Mouse (Mus musculus): Measurements from ENCODE around the gene Lrrfip1. TPM values are rescaled to one million over a fixed set of nuclear protein-coding genes. Genes with fewer than 3 reads are reported as not detected.

The Lrrfip1 gene
- total and polyA plus RNA-seq, 2 experiments from 2014 or later: 52.4 to 62.0 TPM

- H3K4me1 ChIP-seq (ENCODE audit: insufficient read depth): no peaks in the 10 kb centered on the region; the same call in 1 of the 2 replicates
- H3K27ac ChIP-seq (ENCODE audit: low read depth, low read length): no peak overlapping the region
- no peaks in the 10 kb centered on the region for H3K27me3 ChIP-seq (ENCODE audit: insufficient read depth, low read length)
- H3K4me3 ChIP-seq (ENCODE audit: low read depth, low read length): no peak overlapping the region
- peak; percentile 40; the same call in 1 of the 2 replicates for ATAC-seq
- H3K9ac ChIP-seq: no peak overlapping the region
- no peak overlapping the region for H3K4me2 ChIP-seq (ENCODE audit: low read depth)
- no peak for TF ChIP-seq CTCF (IDR thresholded peaks at IDR 0.05; ENCODE audit: low read depth)
- no peaks in the 10 kb centered on the region for H3K36me3 ChIP-seq (ENCODE audit: insufficient read depth)
- H3K9me3 ChIP-seq (ENCODE audit: low read length): no peaks in the 10 kb centered on the region
- WGBS: 52% methylated on average over 5 of the region's 5 CpGs
- DNase-seq: peak; percentile 25
Measured at GRCm38 (mm10) chr1:91043191-91043590, 44.7 kb downstream of the Lrrfip1 start.

- no peak for TF ChIP-seq CTCF (IDR thresholded peaks at IDR 0.05; ENCODE audit: low read depth)
- no peaks in the 10 kb centered on the region for H3K9me3 ChIP-seq (ENCODE audit: low read length)
- ATAC-seq: no peak
- H3K4me1 ChIP-seq (ENCODE audit: insufficient read depth): no peaks in the 10 kb centered on the region; the same call in 1 of the 2 replicates
- H3K27ac ChIP-seq (ENCODE audit: low read depth, low read length): no peak overlapping the region
- DNase-seq: no peak
- H3K9ac ChIP-seq: no peak overlapping the region
- H3K4me3 ChIP-seq (ENCODE audit: low read depth, low read length): no peak overlapping the region
- H3K27me3 ChIP-seq (ENCODE audit: insufficient read depth, low read length): no peaks in the 10 kb centered on the region
- 95% methylated on average over 10 of the region's 10 CpGs for WGBS
- no peaks in the 10 kb centered on the region for H3K36me3 ChIP-seq (ENCODE audit: insufficient read depth)
- H3K4me2 ChIP-seq (ENCODE audit: low read depth): no peak overlapping the region
Measured at GRCm38 (mm10) chr1:91044176-91044575, 45.6 kb downstream of the Lrrfip1 start.

GRCm38 (mm10) chr1:91044648-91045047, 46.1 kb downstream of the Lrrfip1 start:
- Histone ChIP-seq H3K4me1 (ENCODE audit: insufficient read depth) (no peaks in the 10 kb centered on the region; the same call in 1 of the 2 replicates), H3K9me3 (ENCODE audit: low read length) (no peaks in the 10 kb centered on the region), H3K4me2 (ENCODE audit: low read depth) (no peak overlapping the region), H3K9ac (no peak overlapping the region), H3K4me3 (ENCODE audit: low read depth, low read length) (no peak overlapping the region), H3K27ac (ENCODE audit: low read depth, low read length) (no peak overlapping the region), H3K27me3 (ENCODE audit: insufficient read depth, low read length) (no peaks in the 10 kb centered on the region), H3K36me3 (ENCODE audit: insufficient read depth) (no peaks in the 10 kb centered on the region)
- TF ChIP-seq CTCF (IDR thresholded peaks at IDR 0.05; ENCODE audit: low read depth): no peak
- ATAC-seq: no peak
- WGBS: 65% methylated on average over 3 of the region's 3 CpGs
- DNase-seq: no peak

- no peak overlapping the region for H3K9ac ChIP-seq
- no peak overlapping the region for H3K27ac ChIP-seq (ENCODE audit: low read depth, low read length)
- H3K9me3 ChIP-seq (ENCODE audit: low read length): no peaks in the 10 kb centered on the region
- H3K4me1 ChIP-seq (ENCODE audit: insufficient read depth): no peaks in the 10 kb centered on the region; the same call in 1 of the 2 replicates
- no peaks in the 10 kb centered on the region for H3K27me3 ChIP-seq (ENCODE audit: insufficient read depth, low read length)
- 65% methylated on average over 5 of the region's 5 CpGs for WGBS
- ATAC-seq: no peak
- DNase-seq: no peak
- H3K4me3 ChIP-seq (ENCODE audit: low read depth, low read length): no peak overlapping the region
- TF ChIP-seq CTCF (IDR thresholded peaks at IDR 0.05; ENCODE audit: low read depth): no peak
- no peak overlapping the region for H3K4me2 ChIP-seq (ENCODE audit: low read depth)
- H3K36me3 ChIP-seq (ENCODE audit: insufficient read depth): no peaks in the 10 kb centered on the region
Measured at GRCm38 (mm10) chr1:91046237-91046636, 47.7 kb downstream of the Lrrfip1 start.

- no peak overlapping the region for H3K27ac ChIP-seq (ENCODE audit: low read depth, low read length)
- TF ChIP-seq CTCF (IDR thresholded peaks at IDR 0.05; ENCODE audit: low read depth): no peak
- 60% methylated on average over 6 of the region's 6 CpGs for WGBS
- DNase-seq (no peak), ATAC-seq (no peak)
- H3K4me1 ChIP-seq (ENCODE audit: insufficient read depth): 0 out of 2 replicates have a peak, but pooled peaks cover 13% of the 10 kb centered on the region
- H3K27me3 ChIP-seq (ENCODE audit: insufficient read depth, low read length): no peaks in the 10 kb centered on the region
- no peak overlapping the region for H3K4me3 ChIP-seq (ENCODE audit: low read depth, low read length)
- H3K9ac ChIP-seq: no peak overlapping the region
- H3K36me3 ChIP-seq (ENCODE audit: insufficient read depth): no peaks in the 10 kb centered on the region
- H3K9me3 ChIP-seq (ENCODE audit: low read length): no peaks in the 10 kb centered on the region
- no peak overlapping the region for H3K4me2 ChIP-seq (ENCODE audit: low read depth)
Measured at GRCm38 (mm10) chr1:91049296-91049695, 50.8 kb downstream of the Lrrfip1 start.

- H3K9ac ChIP-seq: no peak overlapping the region
- WGBS: 83% methylated on average over 8 of the region's 8 CpGs
- no peaks in the 10 kb centered on the region for H3K27me3 ChIP-seq (ENCODE audit: insufficient read depth, low read length)
- 0 out of 2 replicates have a peak, but pooled peaks cover 13% of the 10 kb centered on the region for H3K4me1 ChIP-seq (ENCODE audit: insufficient read depth)
- H3K9me3 ChIP-seq (ENCODE audit: low read length): no peaks in the 10 kb centered on the region
- no peak overlapping the region for H3K4me2 ChIP-seq (ENCODE audit: low read depth)
- no peak for ATAC-seq
- no peak overlapping the region for H3K27ac ChIP-seq (ENCODE audit: low read depth, low read length)
- no peaks in the 10 kb centered on the region for H3K36me3 ChIP-seq (ENCODE audit: insufficient read depth)
- 0 out of 2 replicates have a peak, but pooled peaks have one; percentile 9 for TF ChIP-seq CTCF (IDR thresholded peaks at IDR 0.05; ENCODE audit: low read depth)
- no peak for DNase-seq
- no peak overlapping the region for H3K4me3 ChIP-seq (ENCODE audit: low read depth, low read length)
Measured at GRCm38 (mm10) chr1:91051461-91052094, 53.0 kb downstream of the Lrrfip1 start.

- WGBS: 1% methylated on average over 28 of the region's 28 CpGs
- Histone ChIP-seq H3K27ac (ENCODE audit: low read depth, low read length) (no peak overlapping the region), H3K27me3 (ENCODE audit: insufficient read depth, low read length) (no peaks in the 10 kb centered on the region), H3K9ac (peak overlapping the region; percentile 49), H3K4me3 (ENCODE audit: low read depth, low read length) (peak overlapping the region; percentile 47), H3K4me1 (ENCODE audit: insufficient read depth) (0 out of 2 replicates have a peak, but pooled peaks cover 13% of the 10 kb centered on the region), H3K36me3 (ENCODE audit: insufficient read depth) (no peaks in the 10 kb centered on the region), H3K4me2 (ENCODE audit: low read depth) (peak overlapping the region; percentile 96), H3K9me3 (ENCODE audit: low read length) (no peaks in the 10 kb centered on the region)
- ATAC-seq (peak; percentile 91), DNase-seq (peak; percentile 67)
- TF ChIP-seq CTCF (IDR thresholded peaks at IDR 0.05; ENCODE audit: low read depth): no peak
Measured at GRCm38 (mm10) chr1:91052747-91053181, 54.2 kb downstream of the Lrrfip1 start.
